Mouse (Mus musculus) retina, embryonic 14.5 days (tissue): ENCODE data around the gene Serpinb7.

Source experiments
- DNase-seq: peaks from one replicate; pipeline ENCODE4 v3.0.0-alpha.2; 2015; ENCODE audit warnings: low spot score

The Serpinb7 gene

DNA sequence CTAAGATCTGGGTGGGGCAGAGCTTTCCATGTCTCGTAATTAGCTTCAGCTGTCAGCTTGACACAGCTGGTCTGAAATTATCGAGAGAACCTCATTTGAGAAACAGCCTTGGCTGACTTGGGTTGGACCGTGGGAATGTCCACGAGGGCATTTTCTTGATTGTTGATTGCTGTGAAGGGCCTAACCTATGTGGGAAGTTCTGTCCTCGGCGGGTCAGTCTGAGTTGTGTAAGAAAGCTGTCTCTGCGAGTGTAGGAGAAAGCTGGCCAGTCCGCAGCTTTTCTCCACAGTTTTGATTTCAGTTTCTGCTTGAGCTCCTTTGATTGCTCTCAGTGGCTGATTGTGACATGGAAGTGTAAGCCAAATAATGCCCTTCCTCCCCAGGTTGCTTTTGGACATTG lies 90.1 kb downstream of the Serpinb7 start:
- no peak for DNase-seq

DNA sequence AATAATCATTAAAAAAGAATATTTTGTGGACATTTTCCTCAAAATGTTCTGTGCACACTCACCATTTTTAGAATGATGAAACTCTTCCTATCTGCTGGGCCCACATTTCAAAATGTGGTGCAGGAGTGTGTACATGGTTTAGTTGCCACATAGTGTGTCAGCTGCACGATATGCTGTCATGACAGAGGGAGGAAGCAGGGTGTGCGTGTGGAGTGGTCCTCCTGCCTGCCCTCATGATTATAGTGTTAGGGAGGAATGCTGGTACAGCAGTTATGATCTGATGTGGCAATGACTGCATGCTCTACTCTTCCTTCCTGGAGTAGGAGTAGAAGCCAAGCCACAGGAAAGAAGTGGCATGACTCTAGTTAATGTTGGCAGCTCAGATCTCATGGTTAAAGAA lies 97.3 kb downstream of the Serpinb7 start:
- no peak for DNase-seq

DNA sequence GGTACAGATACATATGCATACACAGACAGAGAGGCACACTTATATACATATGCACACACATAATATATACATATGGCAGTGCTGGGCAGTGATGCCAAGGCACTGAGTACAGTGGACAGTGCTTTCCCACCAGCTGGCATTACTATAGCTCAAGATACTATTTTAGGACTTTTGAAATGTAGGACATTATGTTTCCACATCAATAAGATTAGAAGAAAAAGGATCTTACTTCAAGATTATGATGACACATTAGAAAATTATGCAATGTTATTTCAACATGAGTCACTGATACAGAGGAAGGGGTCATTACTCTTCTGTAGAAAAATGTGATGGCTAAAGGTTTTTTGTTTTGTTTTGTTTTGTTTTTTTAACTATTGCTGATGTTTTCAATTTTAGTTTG lies 102.6 kb downstream of the Serpinb7 start:
- no peak for DNase-seq
